Mouse (Mus musculus) MEL (cell line): Measurements from ENCODE around the gene Enc1.

Experiments used
- CTCF ChIP-seq, 3 experiments: IDR thresholded peaks in 2 of 3; conservative IDR thresholded peaks in 1 of 3; 2 replicates each; pipeline ENCODE4 v1.5.1; 2011 to 2012; ENCODE audit warnings: low read length in 3 of 3, low read depth in 2 of 3, mild to moderate bottlenecking in 2 of 3, improper control_type of control experiment in 1 of 3, inconsistent platforms in 1 of 3, mixed read lengths in 1 of 3, moderate library complexity in 1 of 3; ENCODE audit not compliant: control insufficient read depth in 1 of 3, insufficient read depth in 1 of 3, poor library complexity in 1 of 3, severe bottlenecking in 1 of 3
- EP300 ChIP-seq, 2 experiments: IDR thresholded peaks; 2 replicates each; pipeline ENCODE4 v1.6.1; 2011; ENCODE audit warnings: improper control_type of control experiment in 2 of 2, low read length in 2 of 2, low read depth in 1 of 2, mild to moderate bottlenecking in 1 of 2
- GATA1 ChIP-seq: IDR thresholded peaks from 2 replicates; pipeline ENCODE4 v1.6.1; 2011; ENCODE audit warnings: low read depth, low read length, improper control_type of control experiment
- MAX ChIP-seq: IDR thresholded peaks from 2 replicates; pipeline ENCODE4 v1.6.1; 2011; ENCODE audit warnings: low read length, improper control_type of control experiment
- SMC3 ChIP-seq: IDR thresholded peaks from 2 replicates; pipeline ENCODE4 v1.6.1; 2011; ENCODE audit warnings: low read depth, low read length, improper control_type of control experiment
- USF1 ChIP-seq: IDR thresholded peaks from 2 replicates; pipeline ENCODE4 v1.6.1; 2014; ENCODE audit warnings: low read depth, mild to moderate bottlenecking, inconsistent platforms, low read length, improper control_type of control experiment, moderate library complexity
- ZC3H11A ChIP-seq: IDR thresholded peaks from 2 replicates; pipeline ENCODE4 v1.6.1; 2012; ENCODE audit warnings: low read depth, mild to moderate bottlenecking, inconsistent platforms, low read length, improper control_type of control experiment

- TF ChIP-seq USF1 = no peak
- no peak for TF ChIP-seq ZC3H11A
- TF ChIP-seq SMC3 = no peak
- no peak for TF ChIP-seq CTCF (IDR thresholded peaks at IDR 0.05 in 2 of 3, conservative IDR thresholded peaks at IDR 0.05 in 1 of 3; ENCODE audit: control insufficient read depth in 1 of 3, insufficient read depth in 1 of 3, low read depth in 2 of 3, low read length in 3 of 3, poor library complexity in 1 of 3, severe bottlenecking in 1 of 3)
- no peak for TF ChIP-seq GATA1
- no peak for TF ChIP-seq EP300 (IDR thresholded peaks at IDR 0.05; ENCODE audit: low read depth in 1 of 2, low read length in 2 of 2)
- TF ChIP-seq MAX = no peak
Observed at GRCm38 (mm10) chr13:97245157-97245556, 4.3 kb downstream of the Enc1 start.
